Mouse (Mus musculus) embryonic facial prominence, embryonic 10.5 days (tissue): Measurements from ENCODE around the gene Sdk1. TPM values are rescaled to one million over a fixed set of nuclear protein-coding genes. Genes with fewer than 3 reads are reported as not detected.

Experiments
- DNase-seq: peaks from one replicate; pipeline ENCODE4 v3.0.0-alpha.2; 2017; ENCODE audit warnings: low spot score
- H3K27ac ChIP-seq: fragments of 300-500 bp; sonication (generic); replicated peaks from 2 replicates; pipeline ENCODE4 v1.5.1; 2016; ENCODE audit warnings: mild to moderate bottlenecking
- H3K27me3 ChIP-seq: fragments of 300-500 bp; sonication (generic); replicated peaks from 2 replicates; pipeline ENCODE4 v1.6.1; 2016; ENCODE audit warnings: low read depth, mild to moderate bottlenecking; ENCODE audit not compliant: poor library complexity, severe bottlenecking
- H3K36me3 ChIP-seq: fragments of 300-500 bp; sonication (generic); replicated peaks from 2 replicates; pipeline ENCODE4 v1.6.1; 2016; ENCODE audit warnings: mild to moderate bottlenecking, moderate library complexity
- H3K4me1 ChIP-seq: fragments of 300-500 bp; sonication (generic); 2 replicates; pipeline ENCODE4 v1.6.1; 2016
- H3K4me3 ChIP-seq: fragments of 300-500 bp; sonication (generic); 2 replicates; pipeline ENCODE4 v1.5.1; 2016; ENCODE audit warnings: mild to moderate bottlenecking, moderate library complexity
- H3K9me3 ChIP-seq: fragments of 300-500 bp; sonication (generic); 2 replicates; pipeline ENCODE4 v1.6.1; 2016; ENCODE audit warnings: mild to moderate bottlenecking
- WGBS: fragments of 180-500 bp; shearing (Covaris S2); methylation state at CpG from one replicate; pipeline ENCODE4 v1.1.7; 2016; 5-methylcytosine and 5-hydroxymethylcytosine counted together
- polyA plus RNA-seq: library from polyadenylated mRNA; unstranded; fragments of >200 nt; fragmentation: Nextera tagmentation; extraction: Ambion mirVana; gene quantifications from 2 replicates; pipeline ENCODE4 v1.2.1, GENCODE M21; 2016

Sdk1 gene
- polyA plus RNA-seq: 1.1 and 1.2 TPM in 2 replicates

GRCm38 (mm10) chr5:141240841-141241543 lies at the start of gene Sdk1:
Gene Sdk1 (plus strand): TSS chr5:141241490.
- peaks cover 64% of the 10 kb centered on the region for H3K27me3 ChIP-seq
- H3K9me3 ChIP-seq: no peaks in the 10 kb centered on the region
- H3K27ac ChIP-seq: peak within 1 kb of the TSS; percentile 84
- H3K36me3 ChIP-seq: no peaks in the 10 kb centered on the region
- H3K4me1 ChIP-seq: peaks cover 43% of the 10 kb centered on the region
- WGBS: under 1% methylated on average over 75 of the region's 77 CpGs
- DNase-seq: peak; percentile 98
- peak within 1 kb of the TSS; percentile 80 for H3K4me3 ChIP-seq

DNA sequence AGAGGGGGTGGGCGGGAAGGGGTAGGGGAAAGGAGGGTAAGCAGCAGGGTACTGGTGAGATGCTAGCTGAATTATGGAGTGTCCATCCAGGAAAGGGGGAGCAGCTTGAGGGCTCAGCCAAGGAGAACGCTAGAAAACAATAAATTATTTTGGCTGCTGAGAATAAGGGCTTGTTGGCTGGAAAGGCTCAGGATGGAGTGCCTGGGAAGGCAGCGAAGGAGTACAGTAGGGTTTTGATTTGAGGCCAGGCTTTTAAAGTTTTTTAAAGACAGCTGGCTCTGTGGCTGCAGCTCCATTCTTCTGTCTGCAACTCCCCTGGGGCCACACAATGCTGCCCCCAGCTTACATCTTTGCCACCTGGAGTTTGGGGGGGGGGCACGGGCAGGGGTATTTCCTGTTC lies 44.0 kb upstream of the Sdk1 start:
- no peaks in the 10 kb centered on the region for H3K36me3 ChIP-seq
- whole genome bisulfite sequencing: 51% methylated on average over 4 of the region's 4 CpGs
- no peaks in the 10 kb centered on the region for H3K27me3 ChIP-seq
- 0 out of 2 replicates have a peak overlapping the region, but pooled peaks have one; percentile 10 for H3K27ac ChIP-seq
- H3K4me1 ChIP-seq: peaks cover 21% of the 10 kb centered on the region
- H3K4me3 ChIP-seq: no peak overlapping the region
- no peaks in the 10 kb centered on the region for H3K9me3 ChIP-seq
- DNase-seq: no peak

DNA sequence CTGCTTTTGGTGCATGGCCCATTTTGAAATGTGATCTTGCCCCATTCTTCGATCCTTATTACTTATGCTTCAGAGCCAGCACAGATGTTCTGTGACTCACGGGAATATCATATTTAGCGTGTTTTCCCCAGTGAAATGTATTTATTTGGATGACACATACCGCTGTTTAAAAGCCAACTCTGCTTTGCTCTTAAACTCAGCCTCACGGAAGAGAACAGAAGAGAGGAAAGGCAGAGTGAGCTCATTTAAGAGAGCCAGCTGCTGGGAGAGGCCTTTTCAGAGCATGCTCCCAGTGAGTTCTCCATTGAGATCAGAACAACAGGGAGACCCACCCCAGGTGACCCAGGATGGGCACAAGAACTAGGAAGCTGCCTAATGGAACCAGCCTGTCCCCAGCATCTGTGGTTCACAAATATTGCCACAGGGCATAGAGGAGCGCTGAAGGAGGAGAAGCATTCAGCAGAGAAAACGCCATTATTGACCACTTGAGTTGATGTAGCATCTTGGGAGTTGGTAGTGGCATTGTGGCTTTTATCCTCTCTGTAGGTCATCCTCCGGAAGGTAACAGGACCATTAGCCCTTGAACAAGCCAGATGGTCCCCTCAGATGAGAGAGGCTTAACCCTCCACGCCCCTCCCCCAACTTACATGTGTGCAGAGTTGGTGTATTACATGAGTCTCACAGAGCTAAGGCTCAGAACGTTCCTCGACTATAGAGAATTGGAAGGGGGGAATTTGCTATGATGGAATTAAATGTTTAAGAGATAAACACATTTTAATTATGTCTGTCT lies 38.8 kb upstream of the Sdk1 start:
- H3K4me3 ChIP-seq: no peak overlapping the region
- no peaks in the 10 kb centered on the region for H3K9me3 ChIP-seq
- no peak overlapping the region for H3K27ac ChIP-seq
- DNase-seq: no peak
- 81% methylated on average over 11 of the region's 11 CpGs for WGBS
- no peaks in the 10 kb centered on the region for H3K27me3 ChIP-seq
- peaks cover 3% of the 10 kb centered on the region for H3K4me1 ChIP-seq
- H3K36me3 ChIP-seq: no peaks in the 10 kb centered on the region

- Histone ChIP-seq H3K9me3 (0 out of 2 replicates have a peak, but pooled peaks cover 3% of the 10 kb centered on the region), H3K4me3 (no peak overlapping the region), H3K36me3 (no peaks in the 10 kb centered on the region), H3K27me3 (no peaks in the 10 kb centered on the region), H3K4me1 (no peaks in the 10 kb centered on the region), H3K27ac (no peak overlapping the region)
- DNase-seq: no peak
- WGBS: 58% methylated on average over 5 of the region's 5 CpGs
These were observed 34.2 kb upstream of the Sdk1 start for GRCm38 (mm10) chr5:141207061-141207460.

DNA sequence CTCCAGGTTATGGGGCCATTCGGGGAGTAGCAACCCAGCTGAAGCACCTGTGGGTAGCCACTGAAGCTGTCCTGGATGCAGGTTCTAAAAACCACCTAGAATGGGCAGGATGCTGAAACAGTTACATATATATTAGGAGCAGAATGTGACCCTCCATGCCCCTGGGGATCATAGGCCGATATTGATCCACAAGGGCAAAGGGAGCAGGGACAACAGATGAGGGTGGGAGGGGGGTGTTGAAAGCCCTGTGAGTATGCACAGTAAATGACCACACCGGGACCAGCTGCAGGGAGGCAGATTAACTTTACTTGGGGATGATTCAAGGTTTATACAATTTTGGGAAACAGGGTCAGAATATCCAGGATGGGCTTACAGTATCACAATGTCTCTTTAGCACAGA lies 16.0 kb upstream of the Sdk1 start:
- Histone ChIP-seq H3K9me3 (no peaks in the 10 kb centered on the region), H3K4me1 (no peaks in the 10 kb centered on the region), H3K27ac (no peak overlapping the region), H3K27me3 (no peaks in the 10 kb centered on the region), H3K36me3 (no peaks in the 10 kb centered on the region), H3K4me3 (no peak overlapping the region)
- no peak for DNase-seq
- 76% methylated on average over 3 of the region's 3 CpGs for WGBS

- DNase-seq: peak; percentile 31
- Histone ChIP-seq H3K27me3 (peaks cover 13% of the 10 kb centered on the region), H3K36me3 (no peaks in the 10 kb centered on the region), H3K4me3 (no peak overlapping the region), H3K4me1 (peaks cover 3% of the 10 kb centered on the region), H3K9me3 (no peaks in the 10 kb centered on the region), H3K27ac (no peak overlapping the region)
- WGBS: 16% methylated on average over 4 of the region's 4 CpGs
These were observed 7.0 kb upstream of the Sdk1 start for GRCm38 (mm10) chr5:141234326-141234725.

DNA sequence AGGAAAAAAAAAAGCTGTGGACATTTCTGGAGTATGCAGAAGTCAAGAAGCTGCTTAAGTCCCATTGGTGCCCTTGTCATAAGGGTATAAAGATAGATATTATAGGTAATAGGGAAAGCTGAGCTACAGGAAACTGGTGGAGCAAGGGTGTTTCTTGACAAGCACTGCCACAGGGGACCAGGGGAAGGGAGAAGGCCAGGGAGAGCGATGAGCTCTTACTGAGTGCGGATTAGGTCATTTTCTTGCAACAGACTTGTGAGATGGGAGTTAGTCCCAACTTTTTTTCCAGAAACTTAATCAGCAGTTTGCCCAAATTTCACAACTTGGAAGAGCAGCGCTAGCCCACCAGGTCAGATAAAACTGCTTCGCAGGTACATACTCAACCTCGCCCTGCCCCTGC lies 1.9 kb upstream of the Sdk1 start:
- H3K4me3 ChIP-seq: peak overlapping the region; percentile 80
- H3K36me3 ChIP-seq: no peaks in the 10 kb centered on the region
- WGBS: 12% methylated on average over 5 of the region's 5 CpGs
- peaks cover 48% of the 10 kb centered on the region for H3K27me3 ChIP-seq
- H3K27ac ChIP-seq: no peak overlapping the region
- H3K9me3 ChIP-seq: no peaks in the 10 kb centered on the region
- peaks cover 43% of the 10 kb centered on the region for H3K4me1 ChIP-seq
- no peak for DNase-seq

GRCm38 (mm10) chr5:141240441-141240840 lies 849 bp upstream of the Sdk1 start:
- Histone ChIP-seq H3K27me3 (peaks cover 59% of the 10 kb centered on the region), H3K36me3 (no peaks in the 10 kb centered on the region), H3K9me3 (no peaks in the 10 kb centered on the region), H3K27ac (peak overlapping the region; percentile 84), H3K4me3 (peak overlapping the region; percentile 80), H3K4me1 (peaks cover 43% of the 10 kb centered on the region)
- DNase-seq: peak; percentile 68
- WGBS: 1% methylated on average over 10 of the region's 10 CpGs

- Histone ChIP-seq H3K27ac (peak overlapping the region; percentile 84), H3K4me3 (peak overlapping the region; percentile 80), H3K27me3 (peaks cover 70% of the 10 kb centered on the region), H3K36me3 (no peaks in the 10 kb centered on the region), H3K9me3 (no peaks in the 10 kb centered on the region), H3K4me1 (peaks cover 43% of the 10 kb centered on the region)
- WGBS: under 1% methylated on average over 82 of the region's 82 CpGs
- DNase-seq: no peak
These were observed 475 bp downstream of the Sdk1 start for GRCm38 (mm10) chr5:141241645-141242284.

GRCm38 (mm10) chr5:141243253-141243965 lies 2.1 kb downstream of the Sdk1 start:
- Histone ChIP-seq H3K4me1 (peaks cover 43% of the 10 kb centered on the region), H3K27ac (no peak overlapping the region)

DNA sequence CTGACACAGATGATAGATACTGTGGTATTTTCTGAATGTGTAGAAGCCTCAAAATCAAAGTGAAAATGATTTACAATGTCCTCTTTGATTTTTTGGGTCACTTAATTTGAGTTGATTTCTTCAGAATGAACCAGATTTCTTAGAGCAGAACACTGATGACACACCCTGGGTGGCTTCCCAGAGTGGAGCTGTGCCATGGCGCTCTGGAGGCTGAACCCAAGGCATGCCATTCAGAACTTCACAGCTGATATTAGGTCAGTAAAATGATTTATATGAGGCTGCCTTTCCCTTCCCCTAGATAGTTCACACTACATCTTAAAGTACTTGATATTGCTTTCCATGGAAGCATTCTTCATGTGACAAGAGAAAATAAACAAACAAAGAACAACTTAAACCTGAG lies 23.0 kb downstream of the Sdk1 start:
- 90% methylated on average over 1 of the region's 1 CpGs for WGBS
- no peaks in the 10 kb centered on the region for H3K9me3 ChIP-seq
- H3K4me1 ChIP-seq: no peaks in the 10 kb centered on the region

More at GRCm38 (mm10) chr5:141243253-141243965, 2.1 kb downstream of the Sdk1 start:
- WGBS: 3% methylated on average over 33 of the region's 33 CpGs
- Histone ChIP-seq H3K36me3 (no peaks in the 10 kb centered on the region), H3K4me3 (peak overlapping the region; percentile 80), H3K27me3 (peaks cover 67% of the 10 kb centered on the region), H3K9me3 (no peaks in the 10 kb centered on the region)
- DNase-seq: peak; percentile 68

GRCm38 (mm10) chr5:141277112-141277511 lies 35.8 kb downstream of the Sdk1 start:
- Histone ChIP-seq H3K4me1 (no peaks in the 10 kb centered on the region), H3K9me3 (no peaks in the 10 kb centered on the region), H3K36me3 (no peaks in the 10 kb centered on the region), H3K27ac (no peak overlapping the region), H3K27me3 (no peaks in the 10 kb centered on the region), H3K4me3 (no peak overlapping the region)
- 92% methylated on average over 6 of the region's 6 CpGs for WGBS
- DNase-seq: no peak

More for the DNA sequence above, 23.0 kb downstream of the Sdk1 start:
- no peaks in the 10 kb centered on the region for H3K36me3 ChIP-seq
- no peak for DNase-seq
- no peak overlapping the region for H3K27ac ChIP-seq
- H3K27me3 ChIP-seq: no peaks in the 10 kb centered on the region
- no peak overlapping the region for H3K4me3 ChIP-seq
